Mouse (Mus musculus) cerebellum, adult 11-12 months (tissue): Measurements from ENCODE around the gene Chek2.
A peak's percentile ranks its signal among the peaks of the same experiment; 100 is the strongest.
"Not testable (repeated sequence)": the region's sequence is repeated elsewhere in the genome, so short reads cannot be mapped to it uniquely, and the experiment has no call there.

Experiments
- DNase-seq: peaks from one replicate; pipeline ENCODE4 v3.0.0; 2022

Chek2 gene

GRCm38 (mm10) chr5:110840465-110840864, 686 bp downstream of the Chek2 start:
- peak; percentile 41 for DNase-seq

GRCm38 (mm10) chr5:110841046-110841862, 1.5 kb downstream of the Chek2 start:
- peak; percentile 18 for DNase-seq

GRCm38 (mm10) chr5:110852990-110853389, 13.2 kb downstream of the Chek2 start:
- DNase-seq = no peak

GRCm38 (mm10) chr5:110857091-110857490, 17.3 kb downstream of the Chek2 start:
- no peak for DNase-seq

- no peak for DNase-seq
These were observed 19.4 kb downstream of the Chek2 start for GRCm38 (mm10) chr5:110859013-110859650.

- no peak for DNase-seq
These were observed 20.7 kb downstream of the Chek2 start for GRCm38 (mm10) chr5:110860445-110860844.

GRCm38 (mm10) chr5:110868460-110868859, 28.7 kb downstream of the Chek2 start:
- no peak for DNase-seq

- no peak for DNase-seq
These were observed 29.5 kb downstream of the Chek2 start for GRCm38 (mm10) chr5:110869242-110869669.

- no peak for DNase-seq
These were observed 33.4 kb downstream of the Chek2 start for GRCm38 (mm10) chr5:110873160-110873559.

GRCm38 (mm10) chr5:110874711-110875110, 34.9 kb downstream of the Chek2 start:
- DNase-seq = no peak

- no peak for DNase-seq
These were observed 35.5 kb downstream of the Chek2 start for GRCm38 (mm10) chr5:110875286-110875685.

GRCm38 (mm10) chr5:110877666-110878505, 38.1 kb downstream of the Chek2 start:
- no peak for DNase-seq

- DNase-seq = not testable (repeated sequence)
These were observed 38.7 kb downstream of the Chek2 start for GRCm38 (mm10) chr5:110878526-110878925.

- DNase-seq = no peak
These were observed 39.3 kb downstream of the Chek2 start for GRCm38 (mm10) chr5:110879042-110879441.

GRCm38 (mm10) chr5:110879584-110880374, 40.0 kb downstream of the Chek2 start, which contains the start of gene Ttc28:
Gene Ttc28, plus strand, starts transcription at chr5:110879803.
- peak; percentile 85 for DNase-seq

GRCm38 (mm10) chr5:110888596-110888995, 48.8 kb downstream of the Chek2 start:
- DNase-seq = no peak

GRCm38 (mm10) chr5:110889945-110890344, 50.2 kb downstream of the Chek2 start:
- DNase-seq = no peak

GRCm38 (mm10) chr5:110890561-110890960, 50.8 kb downstream of the Chek2 start:
- DNase-seq = no peak

- DNase-seq = no peak
These were observed 57.5 kb downstream of the Chek2 start for GRCm38 (mm10) chr5:110897114-110897788.

GRCm38 (mm10) chr5:110898169-110898568, 58.4 kb downstream of the Chek2 start:
- DNase-seq = no peak

GRCm38 (mm10) chr5:110898785-110899184, 59.0 kb downstream of the Chek2 start:
- DNase-seq = no peak

- DNase-seq = no peak
These were observed 60.6 kb downstream of the Chek2 start for GRCm38 (mm10) chr5:110900331-110900730.
